Mouse (Mus musculus) urinary bladder, postnatal 25 days (tissue): Measurements from ENCODE around the gene Olfr812.
"Not testable (repeated sequence)": the region's sequence is repeated elsewhere in the genome, so short reads cannot be mapped to it uniquely, and the experiment has no call there.

Experiments used
- DNase-seq: peaks from one replicate; pipeline ENCODE4 v3.0.0; 2022; ENCODE audit warnings: low spot score

Gene Olfr812

DNA sequence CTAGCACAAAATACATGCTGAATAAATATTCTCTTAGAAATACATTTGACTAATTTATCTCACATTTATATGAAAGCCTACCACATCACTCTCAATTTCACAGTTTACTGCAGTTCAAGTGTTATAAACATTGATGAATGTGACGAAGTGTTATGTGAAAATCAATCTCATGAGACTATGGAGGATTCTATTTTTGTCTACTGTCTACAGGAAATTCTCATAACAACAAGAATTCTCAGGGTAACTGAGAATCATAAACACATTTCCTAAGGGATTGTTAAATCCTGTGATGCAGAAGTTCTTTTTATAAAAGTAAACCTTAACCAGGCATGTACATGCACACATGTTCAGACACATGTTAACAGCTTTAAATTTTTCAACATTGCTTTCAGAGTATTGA lies at the start of gene Olfr812:
Olfr812 (minus strand) TSS at position 101 of the 400 bp plus-strand sequence.
- DNase-seq = no peak

DNA sequence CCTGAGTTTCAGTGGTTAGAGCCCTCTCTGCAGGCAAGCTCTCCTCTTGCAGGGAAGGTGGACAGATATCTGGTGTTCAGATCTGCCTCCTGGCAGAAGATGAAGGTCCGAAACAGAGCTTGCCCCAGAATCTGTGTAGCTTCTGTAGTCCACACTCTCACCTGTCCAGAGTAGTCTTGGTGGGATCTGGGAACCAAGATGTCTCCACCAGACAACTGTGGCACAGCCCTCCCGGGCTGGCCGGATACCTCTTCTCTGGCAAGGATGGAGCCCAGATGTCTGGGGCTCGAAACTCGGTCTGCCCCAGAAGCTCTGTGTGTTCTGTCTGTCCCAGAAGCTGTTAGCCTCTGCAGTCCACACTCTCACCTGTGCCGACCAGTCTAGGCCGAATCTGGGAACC lies 40.0 kb upstream of the Olfr812 start:
- no peak for DNase-seq

DNA sequence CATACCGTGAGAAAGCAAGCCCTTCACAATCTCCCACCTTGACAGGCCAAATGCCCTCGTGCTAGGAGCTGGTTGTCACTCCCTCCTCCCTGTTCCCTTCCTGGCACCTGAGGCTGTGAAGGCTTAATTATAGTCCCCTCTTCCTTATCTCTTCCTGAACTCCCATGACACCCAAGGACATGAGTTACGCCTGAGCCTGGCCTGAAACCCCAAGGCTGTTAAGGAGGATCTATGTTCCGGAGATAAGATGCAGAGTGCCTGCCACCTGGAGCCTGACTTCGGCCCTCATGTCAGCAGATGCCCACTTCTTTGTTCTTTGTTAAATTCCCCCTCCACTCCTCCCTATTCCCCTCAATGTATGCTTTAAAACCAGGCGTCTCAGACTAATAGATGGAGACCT lies 39.6 kb upstream of the Olfr812 start:
- DNase-seq = not testable (repeated sequence)

DNA sequence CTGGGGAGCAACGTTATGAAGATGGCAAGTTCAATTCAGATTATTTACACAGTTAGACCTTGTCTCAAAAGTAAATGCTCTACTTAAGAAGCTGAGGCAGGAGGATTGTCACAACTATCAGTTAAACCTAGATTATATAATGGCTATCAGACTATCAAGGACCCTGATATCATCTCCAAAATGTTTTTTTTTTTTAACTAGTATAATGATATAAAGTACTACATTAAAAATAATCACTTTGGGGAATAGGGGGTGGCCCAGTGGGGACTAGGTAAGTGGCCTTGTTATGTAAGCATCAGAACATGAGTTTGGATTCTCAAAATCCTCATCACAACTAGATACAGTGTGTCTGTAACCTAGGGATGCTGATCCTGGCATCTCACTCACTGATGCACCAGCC lies 33.9 kb upstream of the Olfr812 start, which contains the start of gene Olfr814:
Olfr814 (minus strand) TSS at position 101 of the 400 bp plus-strand sequence.
- not testable (repeated sequence) for DNase-seq

DNA sequence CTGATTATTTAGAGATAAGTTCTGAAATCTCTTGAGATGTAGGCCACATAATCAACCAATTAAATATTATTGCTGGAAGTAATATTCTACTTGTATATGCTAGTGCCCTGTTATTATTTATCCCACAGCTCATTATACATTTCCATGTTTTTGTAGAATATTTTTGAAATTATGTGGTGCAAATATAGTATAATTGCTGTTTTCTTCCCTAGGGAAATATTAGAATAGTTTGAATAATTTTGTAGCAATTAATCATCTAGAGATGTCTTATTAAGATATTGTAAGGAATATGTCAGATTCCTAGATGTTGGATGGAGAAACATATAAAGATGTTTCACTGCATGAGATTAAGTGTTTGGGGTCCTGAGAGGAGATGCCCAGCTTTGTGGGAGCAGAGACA lies 9.2 kb upstream of the Olfr812 start, which contains the start of gene Olfr813:
Olfr813 (plus strand) TSS at position 301 of the 400 bp plus-strand sequence.
- no peak for DNase-seq

DNA sequence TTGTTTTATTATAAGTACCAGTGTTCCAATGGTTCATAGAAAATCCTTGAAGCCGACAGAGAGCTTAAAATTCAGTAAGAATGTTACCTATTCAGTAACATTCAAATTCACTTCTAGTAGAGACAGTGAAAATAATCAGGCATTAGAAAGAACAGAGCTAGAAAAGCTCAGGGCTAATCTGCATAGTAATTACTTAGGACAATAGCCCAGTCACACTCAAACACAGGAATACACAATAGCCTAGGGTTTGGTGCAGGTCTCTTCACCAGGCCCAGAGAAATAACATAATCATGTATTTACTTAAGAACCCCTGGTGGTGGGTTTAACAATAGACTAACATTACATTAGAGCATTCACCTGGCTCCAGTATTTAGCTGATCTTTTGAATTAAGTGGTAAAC lies 1.4 kb upstream of the Olfr812 start:
- DNase-seq = no peak

DNA sequence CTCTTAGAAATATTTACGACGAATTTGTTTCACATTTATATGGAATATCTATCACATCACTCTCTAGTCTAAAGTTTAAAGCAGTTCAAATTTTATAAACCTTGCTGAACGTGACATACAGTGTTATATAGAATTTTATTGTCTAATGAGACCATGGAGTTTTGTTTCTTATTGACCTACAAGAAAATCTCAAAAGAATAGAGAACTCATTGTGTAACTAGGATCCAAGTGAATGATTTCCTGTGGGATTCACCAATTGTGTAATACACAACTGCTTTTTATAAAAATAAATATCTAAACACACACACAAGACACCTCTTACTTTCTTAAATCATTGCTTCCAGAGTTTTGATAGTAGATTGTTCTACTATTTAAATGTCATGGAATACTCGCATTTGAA lies 41.6 kb downstream of the Olfr812 start, which contains the start of gene Olfr811:
Olfr811 (minus strand) TSS at position 101 of the 400 bp plus-strand sequence.
- no peak for DNase-seq

DNA sequence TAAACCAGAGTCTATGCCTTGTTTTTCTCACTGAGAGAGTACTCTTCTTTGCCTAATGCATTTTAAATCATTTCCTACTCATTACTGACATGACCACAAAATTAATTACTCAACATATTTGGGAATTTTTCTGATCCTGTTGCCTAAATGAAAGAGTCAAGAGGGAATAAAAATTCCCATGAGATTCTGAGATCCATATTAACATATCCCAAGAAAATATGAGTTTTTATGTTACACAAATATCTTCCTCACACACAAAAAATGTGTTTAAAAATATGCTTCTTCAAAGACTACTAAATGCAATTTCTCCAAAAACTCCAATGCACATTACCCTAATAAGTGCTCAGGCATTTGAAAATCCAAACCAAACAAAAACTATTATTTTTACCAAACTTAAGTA lies 51.1 kb downstream of the Olfr812 start, which contains the start of gene Olfr810:
Olfr810 (minus strand) TSS at position 101 of the 400 bp plus-strand sequence.
- DNase-seq = no peak
